Mouse (Mus musculus) heart, postnatal 25 days (tissue): Measurements from ENCODE around the gene Olfr1463. TPM values are rescaled to one million over a fixed set of nuclear protein-coding genes. Genes with fewer than 3 reads are reported as not detected.

ENCODE experiments used
- DNase-seq: peaks from one replicate; pipeline ENCODE4 v3.0.0; 2022; ENCODE audit warnings: low spot score
- intact Hi-C: fragments of 180-260 bp; cut with DNase I; formaldehyde crosslinking; loops from one replicate; pipeline ENCODE4 v1.15.1; 2025
- total RNA-seq, 2 experiments: library from RNA; stranded (reverse); gene quantifications; 2 replicates each; pipeline ENCODE4 v1.2.3; 2021

Gene Olfr1463
- not detected for total RNA-seq

GRCm38 (mm10) chr19:13231028-13231427, at the start of gene Olfr1463:
Gene Olfr1463, plus strand, starts transcription at chr19:13231328.
- intact Hi-C loops, result no loop called here
- no peak for DNase-seq

GRCm38 (mm10) chr19:13185434-13185833, 45.7 kb upstream of the Olfr1463 start, which contains the start of gene Olfr1462:
Gene Olfr1462, plus strand, starts transcription at chr19:13185734.
- intact Hi-C loops, result no loop called here
- DNase-seq, result no peak

DNA sequence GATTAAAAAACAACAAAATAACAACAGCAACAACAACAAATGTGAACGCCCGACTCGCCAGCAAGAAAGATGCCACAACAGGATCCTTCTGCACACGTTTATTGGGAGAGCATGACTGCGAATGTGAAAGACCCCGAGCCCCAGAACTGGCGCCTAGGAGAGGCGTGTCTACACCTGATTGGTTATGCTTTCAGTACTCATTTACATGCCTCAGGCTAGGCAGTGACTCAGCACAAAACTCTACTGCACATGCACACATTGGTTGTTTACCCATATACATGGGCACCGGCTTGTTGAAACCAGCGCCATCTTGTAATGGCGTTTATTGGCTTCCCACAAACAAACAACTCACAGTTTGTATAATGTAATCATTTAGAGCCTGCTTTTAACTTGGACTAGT, 9.5 kb upstream of the Olfr1463 start:
- intact Hi-C loops, result no loop called here
- DNase-seq, result no peak

Other genes starting within 250 kb of the Olfr1463 start
- not detected for gene Olfr1451, start 236.3 kb upstream of the Olfr1463 start, total RNA-seq
- gene Olfr1453, start 203.0 kb upstream of the Olfr1463 start, total RNA-seq, result not detected
- not detected for gene Olfr1454, start 170.7 kb upstream of the Olfr1463 start, total RNA-seq
- gene Olfr1457, start 133.4 kb upstream of the Olfr1463 start, total RNA-seq, result not detected
- gene Olfr1458, start 124.6 kb upstream of the Olfr1463 start, total RNA-seq, result not detected
- gene Olfr1459, start 81.8 kb upstream of the Olfr1463 start, total RNA-seq, result under 1 TPM in 1 of 2 experiments, not detected in 1; 0.05 TPM
- gene Olfr1461, start 68.3 kb upstream of the Olfr1463 start, total RNA-seq, result not detected
- gene Olfr1462, start 45.6 kb upstream of the Olfr1463 start, total RNA-seq, result not detected
- not detected for gene Olfr1465, start 84.2 kb downstream of the Olfr1463 start, total RNA-seq
- gene Olfr1466, start 107.5 kb downstream of the Olfr1463 start, total RNA-seq, result not detected
- not detected for gene Olfr1467, start 130.9 kb downstream of the Olfr1463 start, total RNA-seq
- not detected for gene Olfr1469, start 176.5 kb downstream of the Olfr1463 start, total RNA-seq
- gene Olfr1471, start 212.1 kb downstream of the Olfr1463 start, total RNA-seq, result not detected
- not detected for gene Olfr1472, start 224.8 kb downstream of the Olfr1463 start, total RNA-seq
- gene Olfr1474, start 238.2 kb downstream of the Olfr1463 start, total RNA-seq, result not detected
- gene Olfr1475, start 248.9 kb downstream of the Olfr1463 start, total RNA-seq, result not detected